Mouse (Mus musculus): ENCODE data around the gene Actr3. TPM values are rescaled to one million over a fixed set of nuclear protein-coding genes. Genes with fewer than 3 reads are reported as not detected.
"Not testable (repeated sequence)": the region's sequence is repeated elsewhere in the genome, so short reads cannot be mapped to it uniquely, and the experiment has no call there.

The Actr3 gene
- total RNA-seq, 2 experiments from 2014 or later = 426 to 889 TPM

DNA sequence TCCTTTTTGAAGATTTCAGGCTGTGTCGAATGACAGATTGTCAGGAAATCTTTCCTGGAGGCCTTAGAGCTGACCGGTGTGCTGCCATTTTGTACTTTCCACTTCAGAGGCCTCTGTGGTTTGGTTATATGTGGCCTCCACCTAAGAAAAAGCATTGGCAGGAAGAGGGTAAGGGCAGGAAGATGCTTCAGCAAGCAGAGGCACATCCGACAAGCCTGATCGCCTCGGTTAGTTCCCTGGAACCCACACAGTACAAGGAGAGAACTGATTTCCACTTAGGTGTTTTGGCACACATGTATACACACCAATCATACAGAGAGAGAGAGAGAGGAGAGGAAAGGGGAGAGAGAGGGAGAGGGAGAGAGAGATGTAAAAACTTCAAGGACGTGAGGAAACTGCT lies 5.7 kb upstream of the Actr3 start:
- 0 out of 2 replicates have a peak, but pooled peaks have one; percentile 2 for ATAC-seq (replicated peaks; ENCODE audit: poor library complexity, severe bottlenecking)

DNA sequence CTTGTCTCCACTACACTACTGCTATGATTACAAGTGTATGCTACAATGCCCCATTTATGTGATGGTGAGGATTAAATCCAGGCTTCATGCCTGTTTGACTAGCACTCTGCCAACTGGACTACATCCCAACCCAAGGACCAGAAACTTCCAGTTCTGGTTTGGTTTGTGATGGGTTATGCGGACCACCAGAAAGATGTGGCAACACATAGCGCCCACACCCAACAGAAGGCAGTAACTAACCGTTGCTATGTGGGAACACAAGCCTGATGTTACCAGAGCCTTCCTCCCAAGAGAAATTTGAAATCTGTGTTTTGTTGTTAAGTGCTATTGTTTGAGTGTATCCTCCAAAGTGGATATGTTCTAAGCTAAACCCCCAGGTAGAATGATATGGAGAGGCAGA lies 4.0 kb upstream of the Actr3 start:
- no peak for ATAC-seq (replicated peaks; ENCODE audit: poor library complexity, severe bottlenecking)

DNA sequence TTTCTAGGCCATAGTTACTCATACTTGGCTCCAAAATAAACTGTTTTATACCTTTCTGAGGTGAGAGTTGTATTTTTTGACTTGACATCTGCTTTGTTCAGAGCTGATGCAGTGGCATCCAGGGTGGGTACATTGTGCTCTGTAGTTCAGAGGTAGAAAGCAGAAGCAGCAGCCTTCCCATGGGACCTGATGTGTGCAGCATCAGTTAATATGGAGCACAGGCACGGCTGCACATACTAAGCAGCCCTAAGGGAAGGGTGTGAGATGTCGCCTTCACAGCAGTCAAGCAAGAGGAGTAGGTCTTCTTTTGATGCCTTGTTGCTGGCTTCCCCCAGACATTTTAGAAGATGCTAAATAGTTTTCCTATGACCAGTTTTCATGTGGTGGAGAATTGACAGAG lies 3.3 kb upstream of the Actr3 start:
- ATAC-seq (replicated peaks; ENCODE audit: poor library complexity, severe bottlenecking) = no peak

DNA sequence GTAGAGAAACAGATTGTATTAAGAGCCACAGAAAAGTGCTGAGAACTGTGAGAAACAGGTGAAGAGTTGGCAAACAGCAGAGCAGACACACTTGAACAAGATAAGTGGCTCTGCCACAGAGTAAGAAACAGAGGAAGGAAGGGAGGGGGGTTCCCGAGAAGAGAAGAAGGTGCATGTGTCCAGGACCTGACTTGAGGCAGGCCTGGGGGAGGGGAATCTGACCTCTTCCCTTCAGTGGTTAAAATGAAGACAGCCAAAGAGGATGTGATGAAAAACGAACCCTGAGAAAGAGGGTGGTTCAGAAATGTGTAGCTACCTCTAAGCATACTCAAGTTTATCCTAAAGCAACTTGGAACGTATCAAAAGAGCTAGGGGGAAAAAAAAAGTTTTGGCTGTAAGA lies 2.4 kb upstream of the Actr3 start:
- peak; percentile 20 for ATAC-seq (replicated peaks; ENCODE audit: poor library complexity, severe bottlenecking)

DNA sequence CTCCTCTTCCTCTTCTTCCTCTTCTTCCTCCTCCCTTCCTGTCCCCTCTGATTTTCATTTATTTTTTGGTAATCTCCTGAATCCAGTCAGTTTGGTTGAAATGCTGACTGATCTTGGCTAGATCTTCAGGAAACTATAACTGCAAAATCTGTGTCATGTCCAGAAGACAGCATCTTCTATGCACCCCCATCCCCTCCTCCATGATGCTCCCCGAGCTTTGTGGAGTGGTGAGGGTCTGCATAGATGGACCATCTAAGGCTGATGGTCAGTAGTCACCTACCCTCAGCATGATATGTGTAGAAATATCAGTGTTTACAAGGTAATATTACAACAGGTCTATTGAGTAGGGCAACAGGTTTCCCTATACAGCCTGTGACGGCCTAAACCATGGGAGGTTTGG lies 1.6 kb upstream of the Actr3 start:
- no peak for ATAC-seq (replicated peaks; ENCODE audit: poor library complexity, severe bottlenecking)

DNA sequence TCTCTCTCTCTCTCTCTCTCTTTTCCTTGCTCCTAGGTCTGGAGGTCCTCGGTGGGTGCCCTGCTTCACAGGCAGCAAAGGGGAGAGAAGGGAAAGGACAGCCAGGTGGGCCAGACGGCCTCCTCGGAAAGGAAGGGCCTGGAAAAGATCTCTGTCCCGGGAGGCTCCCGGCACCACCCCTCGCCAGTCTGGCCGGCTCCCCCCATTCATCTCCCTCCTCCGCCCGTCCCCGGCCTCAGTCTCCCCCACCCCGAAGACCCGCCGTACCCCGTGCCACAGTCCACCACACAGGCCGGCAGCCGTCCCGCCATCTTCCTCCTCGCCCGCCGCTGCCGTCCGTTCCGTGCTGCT lies 534 bp downstream of the Actr3 start:
- no peak for ATAC-seq (replicated peaks; ENCODE audit: poor library complexity, severe bottlenecking)

DNA sequence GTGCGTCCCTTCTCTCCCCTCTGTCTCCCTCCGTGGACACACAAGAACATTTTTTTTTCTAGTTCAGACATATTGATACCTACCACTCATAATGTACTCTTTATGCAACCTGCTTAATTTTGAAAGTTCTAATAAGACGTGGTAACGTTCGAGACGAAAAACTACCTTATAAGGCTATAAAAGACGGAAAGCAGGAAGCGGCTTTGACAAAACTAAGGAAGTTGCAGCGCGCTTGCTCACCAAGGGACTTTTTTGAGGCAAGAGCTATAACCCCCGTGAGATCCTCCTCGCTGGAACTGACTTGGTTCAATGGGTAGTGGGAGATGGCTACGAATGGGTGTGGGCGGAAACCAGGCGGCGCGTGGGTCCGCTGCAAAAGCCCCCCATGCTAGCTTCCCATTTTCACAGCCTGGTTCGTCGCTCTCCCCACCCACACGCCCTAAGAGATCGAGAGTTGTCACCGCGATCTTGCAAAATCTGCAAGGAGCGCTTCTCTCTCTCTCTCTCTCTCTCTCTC lies 984 bp downstream of the Actr3 start:
- peak; percentile 45 for ATAC-seq (replicated peaks; ENCODE audit: poor library complexity, severe bottlenecking)

DNA sequence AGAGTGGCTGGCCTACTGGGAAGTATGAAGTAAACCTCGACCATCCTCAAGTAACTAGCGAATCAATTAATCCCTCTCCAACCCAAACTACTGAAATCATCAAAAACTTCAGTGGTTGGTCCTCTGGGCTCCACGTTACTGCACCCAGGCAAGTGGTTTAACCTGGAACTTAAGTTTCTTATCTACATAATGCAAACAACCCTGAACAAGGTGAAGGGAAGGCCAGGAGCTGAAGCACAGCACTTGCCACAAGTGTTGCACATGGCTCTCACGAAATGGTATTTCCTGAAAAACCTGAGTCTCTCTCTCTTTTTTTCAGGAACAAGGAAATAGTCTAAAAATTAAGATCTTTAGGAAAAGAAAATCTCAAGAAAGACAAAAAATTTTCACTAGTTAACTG lies 4.2 kb downstream of the Actr3 start:
- no peak for ATAC-seq (replicated peaks; ENCODE audit: poor library complexity, severe bottlenecking)

DNA sequence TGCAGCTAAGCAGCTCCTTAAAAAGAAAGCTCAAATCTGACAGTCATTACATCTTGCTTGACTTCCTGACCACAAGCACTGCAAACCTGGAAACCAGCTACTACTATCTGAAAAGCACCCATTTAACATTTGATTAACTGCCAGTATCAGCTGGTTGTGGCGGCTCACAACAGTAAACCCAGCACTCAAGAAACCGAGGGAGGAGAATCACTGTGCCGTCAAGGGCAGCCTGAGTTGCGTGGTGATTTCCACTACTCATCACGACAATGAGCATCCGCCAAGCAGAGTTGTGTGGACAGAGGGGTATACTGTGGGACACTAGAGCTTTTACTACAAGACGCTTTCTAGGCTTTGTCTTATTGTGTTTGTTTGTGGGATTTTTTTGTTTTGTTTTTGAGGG lies 4.8 kb downstream of the Actr3 start:
- ATAC-seq (replicated peaks; ENCODE audit: poor library complexity, severe bottlenecking) = no peak

DNA sequence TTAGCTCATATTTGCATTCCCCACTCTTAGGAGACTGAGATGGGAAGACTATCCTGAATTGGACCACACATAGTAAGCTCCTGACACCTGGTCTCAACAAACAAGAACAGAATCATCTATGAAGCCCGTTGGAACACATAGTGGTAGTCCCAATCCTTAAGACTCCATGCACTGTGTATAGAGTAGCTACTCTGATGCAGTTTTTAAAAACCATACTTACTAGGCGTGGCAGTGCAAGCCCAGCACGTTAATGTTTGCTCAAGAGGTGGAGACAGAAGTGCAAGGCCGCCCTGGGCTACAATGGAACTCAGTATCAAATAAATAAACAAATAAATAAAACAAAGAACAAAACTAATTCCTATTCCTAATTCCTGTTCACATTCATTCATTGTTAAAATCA lies 5.5 kb downstream of the Actr3 start:
- no peak for ATAC-seq (replicated peaks; ENCODE audit: poor library complexity, severe bottlenecking)

DNA sequence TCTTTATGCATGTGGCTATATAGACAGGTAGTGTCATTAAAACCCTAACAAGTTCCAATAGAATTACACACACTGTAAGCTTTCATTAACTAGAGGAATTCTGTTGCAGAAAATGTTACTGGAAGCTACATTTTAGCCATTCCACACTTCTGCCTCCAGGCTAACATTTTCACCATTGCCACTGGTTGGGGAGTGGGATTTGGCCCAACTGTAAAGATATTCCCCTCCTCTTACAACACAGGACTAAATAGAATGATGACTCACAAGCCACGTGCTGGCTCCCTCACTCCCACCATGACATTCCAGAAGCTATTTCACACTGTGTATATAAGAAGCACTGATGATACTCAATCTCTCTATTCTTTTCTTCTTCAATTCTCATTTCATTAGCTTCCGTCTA lies 7.2 kb downstream of the Actr3 start:
- ATAC-seq (replicated peaks; ENCODE audit: poor library complexity, severe bottlenecking) = peak; percentile 21; the same call in 1 of the 2 replicates

DNA sequence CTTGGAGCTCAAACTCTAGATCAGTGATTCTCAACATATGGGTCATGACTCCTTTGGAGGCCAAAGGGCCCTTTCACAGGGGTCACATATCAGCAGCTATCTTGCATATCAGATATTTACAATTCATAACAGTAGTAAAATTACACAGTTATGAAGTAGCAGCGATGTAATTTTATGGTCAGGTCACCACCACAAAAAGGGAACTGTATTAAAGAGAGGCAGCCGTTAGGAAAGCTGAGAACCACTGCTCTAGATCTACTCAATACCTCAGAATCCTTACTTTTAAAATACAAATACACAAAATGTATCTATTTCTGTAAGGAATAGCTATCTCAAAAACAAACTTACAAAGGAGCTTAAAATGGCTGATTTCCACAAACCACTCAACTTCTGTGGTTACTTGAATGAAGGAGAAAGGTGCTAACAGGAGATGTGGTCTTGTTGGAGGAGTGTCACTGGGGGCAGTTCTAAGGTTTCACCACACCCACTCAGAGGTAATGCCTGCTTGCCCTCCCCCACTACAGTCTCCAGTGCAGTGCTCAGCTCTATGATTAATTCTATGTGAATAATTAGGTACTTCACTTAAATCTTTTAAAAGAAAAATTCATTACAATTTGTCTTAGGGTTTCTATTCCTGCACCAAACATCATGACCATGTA lies 9.0 kb downstream of the Actr3 start:
- ATAC-seq (replicated peaks; ENCODE audit: poor library complexity, severe bottlenecking) = peak; percentile 68

DNA sequence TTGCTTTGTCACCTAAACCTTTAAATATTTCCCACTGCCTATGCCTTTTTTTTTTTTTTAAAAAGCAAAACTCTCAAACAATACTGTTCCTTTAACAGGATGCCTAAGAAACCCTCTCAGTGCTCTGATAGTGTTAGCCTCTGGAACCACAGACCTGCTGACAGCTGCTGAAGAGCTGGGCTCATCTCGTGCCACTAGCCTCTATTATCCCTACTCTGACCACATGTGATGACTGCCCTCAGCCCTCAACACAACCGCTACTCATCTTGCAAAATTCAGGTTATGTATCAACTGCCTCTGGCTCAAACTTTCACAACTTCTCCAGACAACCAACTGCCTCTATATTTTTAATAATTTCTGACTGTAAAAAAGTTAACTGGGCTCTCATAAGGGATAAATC lies 15.6 kb downstream of the Actr3 start:
- ATAC-seq (replicated peaks; ENCODE audit: poor library complexity, severe bottlenecking) = peak; percentile 98

DNA sequence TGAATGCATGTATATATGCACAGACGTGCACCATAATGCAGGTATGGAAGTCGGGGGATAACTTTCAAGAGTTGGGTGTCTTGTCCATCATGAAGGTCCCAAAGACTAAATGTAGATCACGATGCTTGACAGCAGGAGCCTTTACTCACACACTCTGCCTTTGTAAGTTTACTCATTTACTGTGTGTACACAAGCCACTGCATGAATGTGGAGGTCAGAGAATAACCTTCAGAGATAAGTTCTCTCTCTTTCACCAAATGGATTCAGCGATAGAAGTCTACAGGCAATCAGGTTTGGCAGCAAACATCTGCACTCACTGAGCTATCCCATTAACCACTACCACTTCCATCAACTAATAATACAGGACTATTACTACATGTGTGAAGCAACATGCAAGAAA lies 16.8 kb downstream of the Actr3 start:
- ATAC-seq (replicated peaks; ENCODE audit: poor library complexity, severe bottlenecking) = no peak

DNA sequence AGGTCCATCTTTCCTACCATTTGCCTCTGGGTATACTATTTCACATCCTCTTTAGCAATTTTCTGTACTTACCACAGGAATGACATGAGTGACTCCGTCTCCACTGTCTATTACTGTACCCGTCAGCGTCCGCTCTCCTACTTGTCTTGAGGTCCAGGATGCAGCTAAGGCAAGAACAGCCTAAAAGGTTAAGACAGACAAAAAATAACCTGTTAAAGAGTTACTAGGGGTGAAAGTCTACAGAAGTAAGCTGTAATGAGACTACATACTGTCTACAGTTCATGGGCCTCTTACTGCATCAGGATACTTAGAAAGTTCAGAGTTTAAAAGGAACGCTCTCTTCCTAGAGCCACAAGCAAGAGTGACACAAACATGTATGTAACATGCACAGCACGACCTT lies 28.3 kb downstream of the Actr3 start:
- no peak for ATAC-seq (replicated peaks; ENCODE audit: poor library complexity, severe bottlenecking)

DNA sequence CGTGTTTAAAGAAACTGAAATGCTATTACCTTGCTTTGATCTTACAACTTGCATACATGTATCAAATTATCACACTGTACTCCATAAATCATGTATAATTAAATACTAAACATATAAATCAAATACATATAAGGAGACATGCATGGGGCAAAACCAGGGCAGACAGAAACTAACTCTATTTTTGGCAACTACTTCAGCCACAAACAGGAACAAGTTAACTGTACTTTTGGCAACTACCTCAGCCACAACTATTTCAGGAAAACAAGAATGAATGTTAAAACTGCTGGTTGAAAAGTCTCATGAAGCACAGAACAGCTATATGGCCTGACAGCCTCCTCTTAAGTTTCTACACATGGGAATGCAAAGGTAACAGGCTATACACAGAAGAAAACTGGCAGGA lies 40.1 kb downstream of the Actr3 start:
- peak; percentile 23; the same call in 1 of the 2 replicates for ATAC-seq (replicated peaks; ENCODE audit: poor library complexity, severe bottlenecking)

DNA sequence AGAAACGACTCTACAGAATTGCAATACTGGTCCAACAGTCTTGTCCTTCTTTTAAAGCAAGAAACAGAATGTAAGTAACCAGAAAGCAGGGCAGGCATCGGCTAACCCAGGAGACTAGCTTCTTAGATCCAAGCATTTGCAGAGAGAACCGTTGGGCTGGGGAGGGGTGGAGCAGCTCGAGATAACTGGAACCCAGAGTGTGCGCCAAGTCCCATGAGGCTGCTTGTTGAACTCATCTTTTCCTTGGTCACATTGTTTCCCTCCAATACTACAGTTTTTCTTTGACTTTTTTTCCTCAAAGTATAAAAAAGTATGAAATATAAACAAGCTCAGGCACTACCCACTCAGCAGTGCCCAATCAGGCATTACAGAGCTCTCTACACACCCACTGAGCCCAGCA lies 42.2 kb downstream of the Actr3 start:
- ATAC-seq (replicated peaks; ENCODE audit: poor library complexity, severe bottlenecking) = not testable (repeated sequence)

DNA sequence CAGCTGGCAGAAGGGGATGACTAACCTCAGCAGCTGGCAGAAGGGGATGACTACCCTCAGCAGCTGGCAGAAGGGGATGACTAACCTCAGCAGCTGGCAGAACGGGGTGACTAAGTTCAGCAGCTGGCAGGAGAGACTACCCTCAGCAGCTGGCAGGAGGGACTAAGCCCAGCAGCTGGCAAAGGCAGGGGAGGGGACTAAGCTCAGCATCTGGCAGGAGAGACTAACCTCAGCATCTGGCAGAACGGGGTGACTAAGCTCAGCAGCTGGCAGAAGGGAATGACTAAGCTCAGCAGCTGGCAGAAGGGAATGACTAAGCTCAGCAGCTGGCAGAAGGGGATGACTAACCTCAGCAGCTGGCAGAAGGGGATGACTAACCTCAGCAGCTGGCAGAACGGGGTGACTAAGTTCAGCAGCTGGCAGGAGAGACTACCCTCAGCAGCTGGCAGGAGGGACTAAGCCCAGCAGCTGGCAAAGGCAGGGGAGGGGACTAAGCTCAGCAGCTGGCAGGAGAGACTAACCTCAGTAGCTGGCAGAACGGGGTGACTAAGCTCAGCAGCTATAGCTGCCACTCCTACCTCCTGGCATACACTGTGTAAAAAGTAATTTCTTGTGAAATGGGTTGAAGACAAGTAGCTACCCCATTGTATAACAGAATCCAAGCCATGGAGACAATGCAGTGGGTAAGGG lies 45.3 kb downstream of the Actr3 start:
- ATAC-seq (replicated peaks; ENCODE audit: poor library complexity, severe bottlenecking) = peak; percentile 57

DNA sequence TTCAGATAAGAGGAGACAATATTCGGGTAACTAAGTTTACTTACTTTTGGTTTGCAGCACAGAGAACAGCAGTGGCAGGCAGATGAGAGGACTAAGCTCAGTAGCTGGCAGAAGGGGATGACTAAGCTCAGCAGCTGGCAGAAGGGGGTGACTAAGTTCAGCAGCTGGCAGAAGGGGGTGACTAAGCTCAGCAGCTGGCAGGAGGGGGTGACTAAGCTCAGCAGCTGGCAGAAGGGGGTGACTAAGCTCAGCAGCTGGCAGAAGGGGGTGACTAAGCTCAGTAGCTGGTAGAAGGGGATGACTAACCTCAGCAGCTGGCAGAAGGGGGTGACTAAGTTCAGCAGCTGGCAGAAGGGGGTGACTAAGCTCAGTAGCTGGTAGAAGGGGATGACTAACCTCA lies 45.9 kb downstream of the Actr3 start:
- peak; percentile 25; the same call in 1 of the 2 replicates for ATAC-seq (replicated peaks; ENCODE audit: poor library complexity, severe bottlenecking)

DNA sequence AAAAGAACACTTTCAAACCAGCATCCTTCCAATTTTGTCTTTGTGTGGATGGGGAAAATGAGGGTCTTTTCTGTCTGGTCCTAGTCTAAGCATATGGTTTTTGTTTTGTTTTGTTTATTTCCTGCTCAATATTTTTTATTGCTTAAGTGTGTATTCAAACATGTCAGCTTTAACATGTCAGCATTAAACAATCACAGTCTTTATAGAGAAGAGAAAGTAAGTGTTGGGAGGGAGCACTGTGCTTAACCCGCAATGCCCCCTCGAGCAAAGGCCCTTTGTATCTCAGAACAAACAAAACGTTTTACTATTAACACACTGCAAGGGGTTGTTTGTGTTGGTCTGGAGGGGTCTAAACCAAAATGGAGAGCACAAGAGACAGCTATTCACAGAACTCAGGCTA lies 47.2 kb downstream of the Actr3 start:
- no peak for ATAC-seq (replicated peaks; ENCODE audit: poor library complexity, severe bottlenecking)

DNA sequence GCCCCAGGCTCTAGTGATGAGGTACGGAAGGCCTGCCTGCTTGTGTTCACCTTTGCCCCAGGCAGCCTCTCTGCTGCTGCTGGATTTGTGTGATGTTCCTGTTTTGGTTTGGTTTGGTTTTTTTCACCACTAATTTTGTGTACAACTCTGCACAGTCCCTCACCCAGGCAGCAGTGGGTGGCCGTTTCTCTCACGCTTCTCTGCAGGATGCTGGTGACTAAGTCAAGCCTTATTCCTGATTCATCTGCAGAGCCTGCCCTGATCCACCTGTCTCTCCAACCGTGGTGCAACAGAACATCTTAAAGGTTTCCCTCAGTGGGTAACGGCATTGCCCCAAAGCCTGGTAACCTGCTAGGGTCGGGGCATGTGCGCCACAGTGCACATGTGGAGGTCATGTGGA lies 49.3 kb downstream of the Actr3 start:
- no peak for ATAC-seq (replicated peaks; ENCODE audit: poor library complexity, severe bottlenecking)

DNA sequence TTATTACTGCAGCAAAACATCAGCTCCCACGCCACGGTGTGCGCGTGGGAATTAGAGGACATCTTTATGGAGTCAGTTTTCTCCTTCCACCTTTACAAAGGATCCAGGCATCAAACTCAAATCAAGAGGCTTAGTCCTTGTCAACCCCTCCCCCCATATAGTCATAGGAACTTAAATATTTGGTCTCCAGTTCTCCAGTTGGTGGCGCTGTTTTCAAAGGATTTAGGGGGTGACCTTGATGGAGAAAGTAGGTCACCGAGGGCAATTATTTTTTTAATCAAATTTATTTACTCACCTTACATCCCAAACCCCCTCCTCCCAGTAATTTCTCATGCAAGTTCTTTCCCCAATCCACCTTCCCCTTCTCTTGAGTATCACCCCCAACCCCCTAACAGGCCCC lies 52.9 kb downstream of the Actr3 start:
- ATAC-seq (replicated peaks; ENCODE audit: poor library complexity, severe bottlenecking) = peak; percentile 76
